Mouse (Mus musculus): ENCODE measurements around the gene Dgat2. TPM values are rescaled to one million over a fixed set of nuclear protein-coding genes. Genes with fewer than 3 reads are reported as not detected.

Dgat2 gene
- polyA plus RNA-seq, 1 experiment from 2014 or later, result 139 TPM

- H3K9me3 ChIP-seq, result no peaks in the 10 kb centered on the region
- H3K4me2 ChIP-seq, result no peak overlapping the region
- peaks cover 29% of the 10 kb centered on the region for H3K4me1 ChIP-seq
- ATAC-seq (ENCODE audit: insufficient number of reproducible peaks, low FRiP score, low TSS enrichment, low read depth), result no peak
- 92% methylated on average over 8 of the region's 8 CpGs for WGBS
- H3K9ac ChIP-seq, result no peak overlapping the region
- H3K27ac ChIP-seq, result no peak overlapping the region
- H3K36me3 ChIP-seq, result 0 out of 2 replicates have a peak, but pooled peaks cover 3% of the 10 kb centered on the region
- no peaks in the 10 kb centered on the region for H3K27me3 ChIP-seq
- no peak overlapping the region for H3K4me3 ChIP-seq
Measured at GRCm38 (mm10) chr7:99128965-99129364, 53.6 kb downstream of the Dgat2 start.

- Histone ChIP-seq H3K9me3 (no peaks in the 10 kb centered on the region), H3K36me3 (0 out of 2 replicates have a peak, but pooled peaks cover 3% of the 10 kb centered on the region), H3K4me2 (no peak overlapping the region), H3K27me3 (no peaks in the 10 kb centered on the region), H3K4me1 (peaks cover 29% of the 10 kb centered on the region), H3K27ac (peak overlapping the region; percentile 48), H3K9ac (no peak overlapping the region), H3K4me3 (no peak overlapping the region)
- 35% methylated on average over 10 of the region's 10 CpGs for WGBS
- ATAC-seq (ENCODE audit: insufficient number of reproducible peaks, low FRiP score, low TSS enrichment, low read depth), result no peak
Measured at GRCm38 (mm10) chr7:99128020-99128950, 54.2 kb downstream of the Dgat2 start.

GRCm38 (mm10) chr7:99126057-99126456, 56.5 kb downstream of the Dgat2 start:
- Histone ChIP-seq H3K27ac (peak overlapping the region; percentile 57; the same call in 1 of the 2 replicates), H3K9me3 (no peaks in the 10 kb centered on the region), H3K4me2 (no peak overlapping the region), H3K27me3 (no peaks in the 10 kb centered on the region), H3K9ac (no peak overlapping the region), H3K36me3 (0 out of 2 replicates have a peak, but pooled peaks cover 3% of the 10 kb centered on the region), H3K4me1 (peaks cover 23% of the 10 kb centered on the region), H3K4me3 (no peak overlapping the region)
- WGBS, result 50% methylated on average over 8 of the region's 8 CpGs
- ATAC-seq (ENCODE audit: insufficient number of reproducible peaks, low FRiP score, low TSS enrichment, low read depth), result no peak

- no peak overlapping the region for H3K4me2 ChIP-seq
- peaks cover 9% of the 10 kb centered on the region for H3K4me1 ChIP-seq
- no peaks in the 10 kb centered on the region for H3K36me3 ChIP-seq
- H3K9me3 ChIP-seq, result no peaks in the 10 kb centered on the region
- 68% methylated on average over 5 of the region's 5 CpGs for WGBS
- H3K27ac ChIP-seq, result no peak overlapping the region
- H3K4me3 ChIP-seq, result no peak overlapping the region
- H3K27me3 ChIP-seq, result no peaks in the 10 kb centered on the region
- no peak for ATAC-seq (ENCODE audit: insufficient number of reproducible peaks, low FRiP score, low TSS enrichment, low read depth)
- no peak overlapping the region for H3K9ac ChIP-seq
Measured at GRCm38 (mm10) chr7:99122651-99123050, 59.9 kb downstream of the Dgat2 start.

GRCm38 (mm10) chr7:99120865-99121521, 61.5 kb downstream of the Dgat2 start:
- Histone ChIP-seq H3K27me3 (no peaks in the 10 kb centered on the region), H3K4me1 (0 out of 2 replicates have a peak, but pooled peaks cover under 1% of the 10 kb centered on the region), H3K36me3 (peaks cover 3% of the 10 kb centered on the region; the same call in 1 of the 2 replicates), H3K9ac (no peak overlapping the region), H3K27ac (no peak overlapping the region), H3K4me3 (no peak overlapping the region), H3K4me2 (no peak overlapping the region), H3K9me3 (no peaks in the 10 kb centered on the region)
- ATAC-seq (ENCODE audit: insufficient number of reproducible peaks, low FRiP score, low TSS enrichment, low read depth), result no peak
- WGBS, result 87% methylated on average over 5 of the region's 5 CpGs

DNA sequence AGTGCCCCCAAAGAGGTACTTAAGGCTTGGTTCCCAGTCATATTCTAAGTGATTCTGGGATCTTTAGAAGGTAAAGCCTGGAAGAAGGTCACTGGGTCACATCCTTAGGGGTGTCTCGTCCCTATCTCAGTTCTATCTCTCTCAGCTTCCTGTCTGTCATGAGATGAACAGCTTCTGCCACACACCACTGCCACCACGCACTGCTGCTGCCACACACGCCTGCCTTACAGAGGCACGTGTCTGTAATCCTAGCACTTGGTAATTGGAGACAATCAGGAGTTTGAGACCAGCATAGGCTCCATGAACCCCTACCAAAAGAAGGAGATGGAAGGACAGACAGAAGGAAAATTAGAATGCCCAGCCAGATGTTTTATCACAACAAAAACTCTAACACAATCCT, 62.4 kb downstream of the Dgat2 start:
- no peak overlapping the region for H3K9ac ChIP-seq
- no peaks in the 10 kb centered on the region for H3K4me1 ChIP-seq
- no peak for ATAC-seq (ENCODE audit: insufficient number of reproducible peaks, low FRiP score, low TSS enrichment, low read depth)
- H3K36me3 ChIP-seq, result peaks cover 3% of the 10 kb centered on the region; the same call in 1 of the 2 replicates
- 66% methylated on average over 4 of the region's 4 CpGs for WGBS
- no peaks in the 10 kb centered on the region for H3K27me3 ChIP-seq
- H3K27ac ChIP-seq, result no peak overlapping the region
- H3K4me3 ChIP-seq, result no peak overlapping the region
- H3K9me3 ChIP-seq, result no peaks in the 10 kb centered on the region
- H3K4me2 ChIP-seq, result no peak overlapping the region

- Histone ChIP-seq H3K4me1 (no peaks in the 10 kb centered on the region), H3K4me3 (no peak overlapping the region), H3K27me3 (no peaks in the 10 kb centered on the region), H3K36me3 (peaks cover 3% of the 10 kb centered on the region; the same call in 1 of the 2 replicates), H3K9me3 (no peaks in the 10 kb centered on the region), H3K27ac (no peak overlapping the region), H3K9ac (no peak overlapping the region), H3K4me2 (no peak overlapping the region)
- WGBS, result 63% methylated on average over 3 of the region's 3 CpGs
- no peak for ATAC-seq (ENCODE audit: insufficient number of reproducible peaks, low FRiP score, low TSS enrichment, low read depth)
Measured at GRCm38 (mm10) chr7:99116781-99117180, 65.7 kb downstream of the Dgat2 start.

- Histone ChIP-seq H3K36me3 (peaks cover 6% of the 10 kb centered on the region; the same call in 1 of the 2 replicates), H3K9me3 (no peaks in the 10 kb centered on the region), H3K4me2 (no peak overlapping the region), H3K4me1 (no peaks in the 10 kb centered on the region; the same call in 1 of the 2 replicates), H3K4me3 (no peak overlapping the region), H3K9ac (no peak overlapping the region), H3K27me3 (no peaks in the 10 kb centered on the region), H3K27ac (no peak overlapping the region)
- ATAC-seq (ENCODE audit: insufficient number of reproducible peaks, low FRiP score, low TSS enrichment, low read depth), result no peak
- 74% methylated on average over 16 of the region's 16 CpGs for WGBS
Measured at GRCm38 (mm10) chr7:99114006-99114726, 68.4 kb downstream of the Dgat2 start.

- Histone ChIP-seq H3K4me1 (peaks cover 2% of the 10 kb centered on the region; the same call in 1 of the 2 replicates), H3K27ac (no peak overlapping the region), H3K9ac (no peak overlapping the region), H3K4me2 (no peak overlapping the region), H3K36me3 (0 out of 2 replicates have a peak, but pooled peaks cover 2% of the 10 kb centered on the region), H3K4me3 (no peak overlapping the region), H3K27me3 (no peaks in the 10 kb centered on the region), H3K9me3 (no peaks in the 10 kb centered on the region)
- WGBS, result 37% methylated on average over 3 of the region's 3 CpGs
- no peak for ATAC-seq (ENCODE audit: insufficient number of reproducible peaks, low FRiP score, low TSS enrichment, low read depth)
Measured at GRCm38 (mm10) chr7:99107566-99107965, 75.0 kb downstream of the Dgat2 start.

DNA sequence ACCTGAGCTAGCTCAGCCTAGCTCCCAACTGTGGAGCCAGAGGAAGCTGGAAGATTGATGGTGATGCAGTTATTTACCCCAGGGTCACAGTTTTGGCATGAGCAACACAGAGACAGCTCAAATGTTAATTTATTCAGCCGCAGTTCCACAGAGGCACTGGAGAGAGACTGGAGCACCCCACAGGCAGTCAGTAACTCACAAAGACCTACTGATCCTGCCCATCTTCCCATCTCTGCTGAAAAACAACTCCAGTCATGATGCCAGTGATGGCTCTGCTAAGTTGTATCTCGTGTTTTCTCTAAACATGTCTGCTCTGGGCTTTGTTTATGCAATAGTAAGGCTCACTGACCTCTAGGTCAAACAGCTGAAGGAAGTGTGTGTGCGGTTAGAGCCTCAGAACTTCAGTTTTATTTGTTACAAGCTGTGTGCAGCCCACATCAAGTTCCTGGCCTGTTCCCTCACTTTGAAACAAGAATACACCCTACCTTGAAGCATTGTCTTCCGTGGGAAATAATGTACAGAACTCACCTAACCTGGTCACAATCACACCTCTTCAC, 75.7 kb downstream of the Dgat2 start:
- 41% methylated on average over 4 of the region's 4 CpGs for WGBS
- Histone ChIP-seq H3K36me3 (0 out of 2 replicates have a peak, but pooled peaks cover 2% of the 10 kb centered on the region), H3K9me3 (no peaks in the 10 kb centered on the region), H3K4me3 (no peak overlapping the region), H3K27me3 (no peaks in the 10 kb centered on the region), H3K27ac (no peak overlapping the region), H3K4me2 (no peak overlapping the region), H3K9ac (no peak overlapping the region), H3K4me1 (peaks cover 10% of the 10 kb centered on the region; the same call in 1 of the 2 replicates)
- no peak for ATAC-seq (ENCODE audit: insufficient number of reproducible peaks, low FRiP score, low TSS enrichment, low read depth)
